ENCODE assay signal across 16 mouse cellular contexts in the genomic region with DNA sequence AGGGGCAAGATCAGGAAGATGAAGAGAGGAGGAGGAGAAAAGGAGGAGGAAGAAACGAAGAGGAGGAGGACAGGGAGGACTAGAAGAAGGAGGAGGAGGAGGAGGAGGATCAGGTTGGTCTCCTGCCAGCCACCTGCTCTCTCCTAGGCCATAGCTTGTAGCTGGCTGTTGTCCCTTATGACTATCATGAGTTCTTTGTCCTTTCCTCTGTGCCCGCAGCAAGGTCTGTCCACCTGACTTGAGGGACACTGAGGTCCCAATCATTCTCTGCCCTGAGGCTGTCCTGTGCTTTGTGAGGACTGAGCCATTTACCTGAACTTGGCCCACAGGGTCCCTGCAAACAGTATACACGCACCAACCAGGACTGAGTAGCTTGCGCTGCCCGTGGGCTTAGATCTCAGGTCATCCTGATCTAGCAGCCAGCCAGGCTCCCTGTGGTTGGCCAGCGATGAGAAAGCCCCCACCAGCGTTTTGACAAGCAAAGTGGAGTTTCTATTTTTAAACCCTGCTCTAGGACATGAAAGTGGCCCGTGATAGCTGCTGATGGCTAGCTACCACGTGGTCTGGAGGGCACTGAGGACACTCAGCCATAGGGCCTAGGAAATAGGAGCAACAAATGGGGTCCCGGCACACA. TPM values are rescaled to one million over a fixed set of nuclear protein-coding genes. Genes with fewer than 3 reads are reported as not detected.
A peak's percentile ranks its signal among the peaks of the same experiment; 100 is the strongest.
DNase-seq lines count a peak whose midpoint lies in the region; ATAC-seq and TF ChIP-seq lines count a peak whose summit lies in the region.
"Had no signal": no experiment of that assay in that cellular context is flagged by ENCODE, and none has a peak within 500 bp of the region (broad histone marks: within the 10 kb centered on the region; RNA-seq: fewer than 3 reads in every experiment).

No protein-coding gene starts in this region.

- no peak overlapping the region for H3K4me2 ChIP-seq in hindbrain, embryonic 16.5 days (ENCODE audit: low read length)
- H3K4me2 ChIP-seq in hindbrain, postnatal 0 days (ENCODE audit: low read depth, low read length) = no peak overlapping the region
- no peak overlapping the region for H3K4me2 ChIP-seq in midbrain, embryonic 16.5 days (ENCODE audit: low read length)
- no peak overlapping the region for H3K4me2 ChIP-seq in midbrain, embryonic 13.5 days (replicated peaks)
- peak overlapping the region; percentile 46 for H3K4me2 ChIP-seq in heart, embryonic 13.5 days
- H3K4me2 ChIP-seq: embryonic facial prominence, embryonic 12.5 days; hindbrain, embryonic 15.5 days; limb, embryonic 15.5 days; lung, embryonic 14.5 days had no signal

- H3K27ac ChIP-seq in hindbrain, embryonic 16.5 days (ENCODE audit: low read depth, low read length) = no peak overlapping the region
- H3K27ac ChIP-seq in hindbrain, postnatal 0 days = no peak overlapping the region
- H3K27ac ChIP-seq in midbrain, embryonic 16.5 days (ENCODE audit: low read length) = no peak overlapping the region
- H3K27ac ChIP-seq in midbrain, embryonic 13.5 days = no peak overlapping the region
- H3K27ac ChIP-seq in heart, embryonic 13.5 days (replicated peaks) = peak overlapping the region; percentile 98
- H3K27ac ChIP-seq: embryonic facial prominence, embryonic 12.5 days; hindbrain, embryonic 15.5 days; limb, embryonic 15.5 days had no signal

- ATAC-seq in hindbrain, embryonic 16.5 days = peak; percentile 17; the same call in 1 of the 2 replicates
- no peak for ATAC-seq in hindbrain, postnatal 0 days
- 0 out of 2 replicates have a peak, but pooled peaks have one; percentile 32 for ATAC-seq in midbrain, embryonic 16.5 days
- ATAC-seq in midbrain, embryonic 13.5 days = no peak
- peak; percentile 23; the same call in 1 of the 2 replicates for ATAC-seq in heart, embryonic 13.5 days (ENCODE audit: extremely low read depth, insufficient number of reproducible peaks, low FRiP score, low TSS enrichment)
- ATAC-seq: activated CD4-positive, CD25-positive, alpha-beta regulatory T cell, adult 4 months had no signal

- H3K9ac ChIP-seq in hindbrain, embryonic 16.5 days (ENCODE audit: low read depth, low read length) = no peak overlapping the region
- H3K9ac ChIP-seq in hindbrain, postnatal 0 days (replicated peaks; ENCODE audit: low read length) = no peak overlapping the region
- H3K9ac ChIP-seq in midbrain, embryonic 16.5 days (ENCODE audit: low read depth, low read length) = no peak overlapping the region
- no peak overlapping the region for H3K9ac ChIP-seq in midbrain, embryonic 13.5 days (replicated peaks)
- H3K9ac ChIP-seq in heart, embryonic 13.5 days = peak overlapping the region; percentile 74
- H3K9ac ChIP-seq: embryonic facial prominence, embryonic 12.5 days; hindbrain, embryonic 15.5 days; limb, embryonic 15.5 days; lung, embryonic 14.5 days had no signal

- no peaks in the 10 kb centered on the region for H3K4me1 ChIP-seq in hindbrain, embryonic 16.5 days (ENCODE audit: control insufficient read depth, insufficient read depth, low read depth, low read length)
- no peaks in the 10 kb centered on the region for H3K4me1 ChIP-seq in hindbrain, postnatal 0 days (ENCODE audit: insufficient read depth, low read length)
- H3K4me1 ChIP-seq in midbrain, embryonic 16.5 days (ENCODE audit: control insufficient read depth, insufficient read depth, low read length) = no peaks in the 10 kb centered on the region
- H3K4me1 ChIP-seq in midbrain, embryonic 13.5 days (replicated peaks) = peaks cover 7% of the 10 kb centered on the region
- peaks cover 40% of the 10 kb centered on the region for H3K4me1 ChIP-seq in heart, embryonic 13.5 days
- H3K4me1 ChIP-seq: hindbrain, embryonic 15.5 days had no signal

- no peak for DNase-seq in hindbrain, postnatal 0 days (ENCODE audit: low spot score)
- DNase-seq in heart, postnatal 4 days = peak; percentile 74
- DNase-seq in gastrocnemius, adult 18-20 months (ENCODE audit: low spot score) = no peak
- DNase-seq in urinary bladder, postnatal 10 days (ENCODE audit: low spot score) = no peak
- DNase-seq: gastrocnemius, postnatal 25 days; kidney, postnatal 25 days; lung, embryonic 14.5 days; right cerebral cortex, postnatal 14 days had no signal

- no peak overlapping the region for H3K4me3 ChIP-seq in hindbrain, embryonic 16.5 days (ENCODE audit: low read length)
- no peak overlapping the region for H3K4me3 ChIP-seq in hindbrain, postnatal 0 days (ENCODE audit: low read length)
- no peak overlapping the region for H3K4me3 ChIP-seq in midbrain, embryonic 16.5 days (ENCODE audit: low read depth, low read length)
- H3K4me3 ChIP-seq in midbrain, embryonic 13.5 days (replicated peaks) = no peak overlapping the region
- H3K4me3 ChIP-seq in heart, embryonic 13.5 days = peak overlapping the region; percentile 11; the same call in 1 of the 2 replicates
- H3K4me3 ChIP-seq: embryonic facial prominence, embryonic 12.5 days; hindbrain, embryonic 15.5 days; limb, embryonic 15.5 days had no signal

- no peaks in the 10 kb centered on the region for H3K9me3 ChIP-seq in hindbrain, embryonic 16.5 days (ENCODE audit: control insufficient read depth, low read length)
- H3K9me3 ChIP-seq in hindbrain, postnatal 0 days (ENCODE audit: low read length) = no peaks in the 10 kb centered on the region
- H3K9me3 ChIP-seq in midbrain, embryonic 16.5 days (replicated peaks; ENCODE audit: control insufficient read depth, low read length, poor library complexity, severe bottlenecking) = no peaks in the 10 kb centered on the region
- H3K9me3 ChIP-seq in midbrain, embryonic 13.5 days = no peaks in the 10 kb centered on the region
- H3K9me3 ChIP-seq in heart, embryonic 13.5 days = no peaks in the 10 kb centered on the region
- H3K9me3 ChIP-seq: embryonic facial prominence, embryonic 12.5 days; hindbrain, embryonic 15.5 days; limb, embryonic 15.5 days had no signal

- no peak for TF ChIP-seq CTCF in hindbrain, postnatal 0 days (IDR thresholded peaks at IDR 0.05; ENCODE audit: low read depth)

- WGBS in hindbrain, embryonic 16.5 days = 74% methylated on average over 10 of the region's 10 CpGs
- WGBS in hindbrain, postnatal 0 days = 72% methylated on average over 10 of the region's 10 CpGs
- 67% methylated on average over 10 of the region's 10 CpGs for WGBS in midbrain, embryonic 16.5 days
- 69% methylated on average over 10 of the region's 10 CpGs for WGBS in midbrain, embryonic 13.5 days
- 22% methylated on average over 10 of the region's 10 CpGs for WGBS in heart, embryonic 13.5 days

- H3K36me3 ChIP-seq in hindbrain, embryonic 16.5 days (ENCODE audit: control insufficient read depth, insufficient read depth, low read length) = no peaks in the 10 kb centered on the region
- H3K36me3 ChIP-seq in hindbrain, postnatal 0 days (ENCODE audit: insufficient read depth, low read length) = no peaks in the 10 kb centered on the region
- no peaks in the 10 kb centered on the region for H3K36me3 ChIP-seq in midbrain, embryonic 16.5 days (ENCODE audit: control insufficient read depth, insufficient read depth, low read length)
- H3K36me3 ChIP-seq in midbrain, embryonic 13.5 days = no peaks in the 10 kb centered on the region
- H3K36me3 ChIP-seq in heart, embryonic 13.5 days = no peaks in the 10 kb centered on the region
- H3K36me3 ChIP-seq: embryonic facial prominence, embryonic 12.5 days; hindbrain, embryonic 15.5 days; limb, embryonic 15.5 days had no signal

- H3K27me3 ChIP-seq in hindbrain, embryonic 16.5 days (replicated peaks; ENCODE audit: control insufficient read depth, insufficient read depth, low read length) = no peaks in the 10 kb centered on the region
- H3K27me3 ChIP-seq in hindbrain, postnatal 0 days (ENCODE audit: insufficient read depth, low read length) = no peaks in the 10 kb centered on the region
- no peaks in the 10 kb centered on the region for H3K27me3 ChIP-seq in midbrain, embryonic 16.5 days (ENCODE audit: control insufficient read depth, insufficient read depth, low read depth, low read length)
- H3K27me3 ChIP-seq in midbrain, embryonic 13.5 days = no peaks in the 10 kb centered on the region
- H3K27me3 ChIP-seq in heart, embryonic 13.5 days (replicated peaks) = no peaks in the 10 kb centered on the region
- H3K27me3 ChIP-seq: embryonic facial prominence, embryonic 12.5 days; hindbrain, embryonic 15.5 days; limb, embryonic 15.5 days had no signal

RNA-seq across cellular contexts. Expression of a gene that starts 42.7 kb away (rescaled TPM):
- 8.2 and 8.6 TPM in 2 replicates for polyA plus RNA-seq in hindbrain, embryonic 16.5 days (2015; fragmentation: Nextera tagmentation; extraction: Ambion mirVana)
- 7.5 and 7.6 TPM in 2 replicates for total RNA-seq in hindbrain, postnatal 0 days (2014; rRNA removed)
- polyA plus RNA-seq in hindbrain, postnatal 0 days (2015; fragmentation: Nextera tagmentation; extraction: Ambion mirVana) = 7.8 and 8.6 TPM in 2 replicates
- 6.9 and 7.1 TPM in 2 replicates for polyA plus RNA-seq in midbrain, embryonic 16.5 days (2015; fragmentation: Nextera tagmentation; extraction: Ambion mirVana)
- 5.7 and 6.4 TPM in 2 replicates for polyA plus RNA-seq in midbrain, embryonic 13.5 days (2015; fragmentation: Nextera tagmentation; extraction: Ambion mirVana)
- 25.3 and 30.3 TPM in 2 replicates for polyA plus RNA-seq in heart, embryonic 13.5 days (2015; fragmentation: Nextera tagmentation; extraction: Ambion mirVana)
- 10 to 100 TPM; 34.2 to 40.5 TPM for total RNA-seq in heart, postnatal 4 days (2021)
- total RNA-seq in gastrocnemius, adult 18-20 months (2021) = under 1 TPM; 0.48 to 0.88 TPM

Comparison
In these comparisons a context has a peak if more than half of its experiments do, and no peak if none do; other contexts are left out.
1. ATAC-seq: peak in hindbrain, embryonic 16.5 days (single experiment), midbrain, embryonic 16.5 days (single experiment) and heart, embryonic 13.5 days (single experiment); none in hindbrain, postnatal 0 days (single experiment) and midbrain, embryonic 13.5 days (single experiment).